Mouse (Mus musculus): ENCODE data around the gene Wnt10a. TPM values are rescaled to one million over a fixed set of nuclear protein-coding genes. Genes with fewer than 3 reads are reported as not detected.

Gene Wnt10a
- not detected for total RNA-seq (2023)

DNA sequence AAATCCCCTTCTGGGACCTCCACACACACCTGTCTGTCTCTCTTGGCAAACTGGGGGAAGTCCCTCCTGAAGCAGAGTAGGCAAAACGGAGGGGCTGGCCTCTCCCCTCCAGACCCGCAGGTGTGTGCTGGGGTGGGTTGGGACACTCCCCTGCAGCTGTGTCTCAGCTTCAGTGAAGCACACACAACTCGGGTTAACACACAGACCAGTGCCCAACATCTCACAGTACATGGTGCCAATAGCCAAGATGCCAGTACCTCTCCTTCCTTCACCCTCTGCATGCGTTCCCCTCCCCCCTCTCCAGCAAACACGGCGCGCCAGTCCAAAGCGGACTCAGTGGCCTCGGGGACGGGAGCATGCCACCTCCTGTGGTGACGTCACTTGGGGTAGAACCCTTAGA, at the start of gene Wnt10a:
TSS of gene Wnt10a (plus strand) at position 268 of the 400 bp plus-strand sequence.

DNA sequence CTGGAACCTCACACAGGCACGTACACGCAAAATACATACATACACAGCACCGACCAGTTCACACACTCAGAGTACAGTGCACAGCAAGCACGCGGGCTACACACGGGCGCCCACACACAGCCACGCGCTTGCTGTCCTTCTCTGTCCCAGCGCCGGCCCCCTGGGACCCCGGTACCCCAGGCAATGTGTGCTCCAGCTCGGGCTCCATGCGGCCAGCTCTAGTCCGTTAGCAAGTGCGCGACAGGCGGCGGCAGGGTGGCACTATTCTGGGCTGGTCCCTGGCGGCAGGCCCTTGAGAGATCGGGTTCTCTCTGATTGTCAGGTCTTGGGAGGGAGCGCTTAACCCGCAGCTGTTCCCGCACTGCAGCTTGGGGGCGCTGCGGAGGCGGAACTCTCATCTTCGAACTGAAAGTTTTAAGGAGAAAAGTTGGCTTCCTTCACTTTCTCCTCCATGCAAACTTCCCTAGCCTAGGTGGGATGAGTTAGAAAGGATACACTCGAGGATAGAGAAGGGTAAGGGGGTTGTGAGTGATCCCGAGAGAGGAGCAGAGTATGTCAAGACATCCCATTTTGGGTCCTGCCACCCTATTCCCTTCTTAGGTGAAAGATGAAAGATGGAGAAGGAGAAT, 42.6 kb upstream of the Wnt10a start, which contains the start of gene Prkag3:
TSS of gene Prkag3 (minus strand) at position 579 of the 629 bp plus-strand sequence.

DNA sequence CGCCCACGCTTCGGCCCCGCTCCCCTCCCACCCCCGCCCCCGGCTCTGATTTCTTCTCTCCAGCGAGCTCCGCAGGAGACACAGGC, 19.6 kb upstream of the Wnt10a start, which contains the start of gene Wnt6:
TSS of gene Wnt6 (plus strand) at position 48 of the 86 bp plus-strand sequence.

Other genes with a start within 250 kb of the Wnt10a start
- under 1 TPM in 1 of 2 experiments, not detected in 1; 0.85 TPM for gene Plcd4, start 248.6 kb upstream of the Wnt10a start, total RNA-seq (2023)
- gene Usp37, start 247.2 kb upstream of the Wnt10a start, total RNA-seq (2023), result 10 to 100 TPM; 15.8 to 18.7 TPM
- gene Zfp142, start 203.3 kb upstream of the Wnt10a start, total RNA-seq (2023), result 10 to 100 TPM; 19.7 to 24.2 TPM
- 1 to 10 TPM; 6.5 to 7.0 TPM for gene Bcs1l, start 203.2 kb upstream of the Wnt10a start, total RNA-seq (2023)
- 10 to 100 TPM; 38.6 to 45.9 TPM for gene Rnf25, start 190.1 kb upstream of the Wnt10a start, total RNA-seq (2023)
- under 1 TPM; 0.36 to 0.84 TPM for gene Stk36, start 190.1 kb upstream of the Wnt10a start, total RNA-seq (2023)
- gene Ttll4, start 129.8 kb upstream of the Wnt10a start, total RNA-seq (2023), result 10 to 100 TPM; 26.2 to 33.6 TPM
- 100 to 1,000 TPM; 183 to 203 TPM for gene Cyp27a1, start 77.9 kb upstream of the Wnt10a start, total RNA-seq (2023)
- gene Prkag3, start 42.3 kb upstream of the Wnt10a start, total RNA-seq (2023), result not detected
- 1 to 10 TPM; 3.7 to 6.5 TPM for gene Wnt6, start 19.6 kb upstream of the Wnt10a start, total RNA-seq (2023)
- gene Cdk5r2, start 63.4 kb downstream of the Wnt10a start, total RNA-seq (2023), result not detected
- not detected for gene Fev, start 93.9 kb downstream of the Wnt10a start, total RNA-seq (2023)
- not detected for gene Cryba2, start 101.6 kb downstream of the Wnt10a start, total RNA-seq (2023)
- gene Cfap65, start 144.1 kb downstream of the Wnt10a start, total RNA-seq (2023), result not detected
- gene Ihh, start 160.2 kb downstream of the Wnt10a start, total RNA-seq (2023), result under 1 TPM; 0.33 to 0.42 TPM